Mouse (Mus musculus): ENCODE data around the gene Smchd1. TPM values are rescaled to one million over a fixed set of nuclear protein-coding genes. Genes with fewer than 3 reads are reported as not detected.

The Smchd1 gene
- polyA plus RNA-seq, 1 experiment: 113 TPM

DNA sequence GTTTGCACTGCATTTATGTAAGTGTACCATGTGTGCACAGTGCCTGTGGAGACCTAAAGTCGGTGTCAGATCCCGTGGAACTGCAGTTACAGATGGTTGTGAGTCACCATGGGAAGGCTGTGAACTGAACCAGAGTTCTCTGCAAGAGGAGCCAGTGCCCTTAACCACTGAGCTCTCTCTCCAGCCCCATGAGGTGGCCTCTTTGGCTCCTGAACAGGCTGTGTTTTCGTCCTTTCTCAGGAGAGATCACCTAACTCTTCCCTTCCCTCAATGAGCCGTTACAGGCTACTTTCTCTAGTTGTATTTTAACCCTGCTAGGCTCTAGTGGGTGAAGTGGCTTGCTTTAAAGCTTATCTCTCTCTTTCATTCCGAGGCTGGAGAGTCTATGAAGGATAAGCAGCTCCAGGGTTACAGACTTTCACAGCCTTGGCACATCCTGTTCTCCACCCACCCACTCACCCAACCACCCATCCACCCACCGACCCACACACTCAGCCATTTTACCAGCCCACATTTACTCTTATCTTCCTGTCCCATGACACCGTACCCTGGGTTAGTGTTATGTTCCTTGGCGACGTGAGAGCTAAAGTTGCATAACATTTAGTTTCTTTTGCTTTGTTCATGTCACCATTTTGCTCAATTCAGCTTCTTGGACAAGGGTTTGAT, 15.7 kb upstream of the Smchd1 start:
- no peaks in the 10 kb centered on the region for H3K27me3 ChIP-seq (ENCODE audit: control insufficient read depth, insufficient read depth, low read length, poor library complexity, severe bottlenecking)
- H3K4me3 ChIP-seq (ENCODE audit: low read depth, low read length): no peak overlapping the region
- no peak for TF ChIP-seq POLR2A (IDR thresholded peaks at IDR 0.05; ENCODE audit: insufficient read depth, low read length)
- no peak for TF ChIP-seq CTCF (IDR thresholded peaks at IDR 0.05; ENCODE audit: low read depth, low read length)
- TF ChIP-seq EP300 (IDR thresholded peaks at IDR 0.05; ENCODE audit: insufficient read depth, low read depth, low read length): no peak
- H3K9me3 ChIP-seq (replicated peaks; ENCODE audit: control insufficient read depth, insufficient read depth, low read length, poor library complexity, severe bottlenecking): no peaks in the 10 kb centered on the region
- H3K27ac ChIP-seq (ENCODE audit: insufficient read depth, low read length): no peak overlapping the region
- no peaks in the 10 kb centered on the region for H3K4me1 ChIP-seq (ENCODE audit: control insufficient read depth, insufficient read depth, low read length)
- no peak overlapping the region for H3K9ac ChIP-seq (ENCODE audit: low read depth, poor library complexity, severe bottlenecking)
- no peaks in the 10 kb centered on the region for H3K36me3 ChIP-seq (ENCODE audit: control insufficient read depth, insufficient read depth, low read length, poor library complexity, severe bottlenecking)

DNA sequence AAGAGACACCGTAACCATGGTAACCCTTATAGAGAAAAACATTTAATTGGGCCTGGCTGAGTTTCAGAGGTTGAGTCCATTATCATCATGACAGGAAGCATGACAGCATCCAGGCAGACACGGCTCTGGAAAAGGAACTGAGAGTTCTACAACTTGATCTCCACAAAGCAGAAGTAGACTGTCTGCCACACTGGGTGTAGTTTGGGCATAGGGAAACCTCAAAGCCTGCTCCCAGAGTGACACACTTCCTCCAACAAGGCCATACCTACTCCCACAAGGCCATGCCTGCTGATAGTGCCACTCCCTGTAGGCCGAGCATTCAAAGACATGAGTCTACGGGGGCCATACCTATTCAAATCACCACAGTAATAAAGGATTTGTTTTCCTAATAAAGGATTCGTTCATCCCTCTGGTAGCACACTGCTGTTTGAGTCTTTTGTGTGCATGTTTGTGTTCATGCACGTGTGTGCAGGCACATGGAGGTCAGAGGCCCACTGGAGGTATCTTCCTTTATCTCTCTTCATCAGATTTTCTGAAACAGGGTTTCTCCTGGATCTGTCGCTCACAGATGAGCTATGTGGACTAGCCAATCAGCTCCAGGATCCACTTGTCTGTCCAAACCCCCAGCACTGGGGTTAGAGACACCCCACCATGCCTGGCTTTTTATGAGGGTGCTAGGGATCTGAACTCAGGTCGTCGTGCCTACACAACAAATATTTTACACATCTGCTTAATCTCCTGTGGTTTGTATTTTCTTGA, 14.7 kb upstream of the Smchd1 start:
- H3K4me1 ChIP-seq (ENCODE audit: control insufficient read depth, insufficient read depth, low read length): no peaks in the 10 kb centered on the region
- no peaks in the 10 kb centered on the region for H3K27me3 ChIP-seq (ENCODE audit: control insufficient read depth, insufficient read depth, low read length, poor library complexity, severe bottlenecking)
- H3K27ac ChIP-seq (ENCODE audit: insufficient read depth, low read length): no peak overlapping the region
- H3K36me3 ChIP-seq (ENCODE audit: control insufficient read depth, insufficient read depth, low read length, poor library complexity, severe bottlenecking): no peaks in the 10 kb centered on the region
- TF ChIP-seq CTCF (IDR thresholded peaks at IDR 0.05; ENCODE audit: low read depth, low read length) (no peak), POLR2A (IDR thresholded peaks at IDR 0.05; ENCODE audit: insufficient read depth, low read length) (no peak)
- H3K4me3 ChIP-seq (ENCODE audit: low read depth, low read length): no peak overlapping the region
- H3K9ac ChIP-seq (ENCODE audit: low read depth, poor library complexity, severe bottlenecking): no peak overlapping the region
- H3K9me3 ChIP-seq (replicated peaks; ENCODE audit: control insufficient read depth, insufficient read depth, low read length, poor library complexity, severe bottlenecking): no peaks in the 10 kb centered on the region

- H3K4me3 ChIP-seq (ENCODE audit: low read depth, low read length): no peak overlapping the region
- no peaks in the 10 kb centered on the region for H3K36me3 ChIP-seq (ENCODE audit: control insufficient read depth, insufficient read depth, low read length, poor library complexity, severe bottlenecking)
- no peaks in the 10 kb centered on the region for H3K27me3 ChIP-seq (ENCODE audit: control insufficient read depth, insufficient read depth, low read length, poor library complexity, severe bottlenecking)
- H3K27ac ChIP-seq (ENCODE audit: insufficient read depth, low read length): 0 out of 2 replicates have a peak overlapping the region, but pooled peaks have one; percentile 6
- H3K9me3 ChIP-seq (replicated peaks; ENCODE audit: control insufficient read depth, insufficient read depth, low read length, poor library complexity, severe bottlenecking): no peaks in the 10 kb centered on the region
- H3K4me1 ChIP-seq (ENCODE audit: control insufficient read depth, insufficient read depth, low read length): no peaks in the 10 kb centered on the region
- TF ChIP-seq CTCF (IDR thresholded peaks at IDR 0.05; ENCODE audit: low read depth, low read length): no peak
- H3K9ac ChIP-seq (ENCODE audit: low read depth, poor library complexity, severe bottlenecking): no peak overlapping the region
These were observed 11.2 kb upstream of the Smchd1 start for GRCm38 (mm10) chr17:71486231-71486851.

DNA sequence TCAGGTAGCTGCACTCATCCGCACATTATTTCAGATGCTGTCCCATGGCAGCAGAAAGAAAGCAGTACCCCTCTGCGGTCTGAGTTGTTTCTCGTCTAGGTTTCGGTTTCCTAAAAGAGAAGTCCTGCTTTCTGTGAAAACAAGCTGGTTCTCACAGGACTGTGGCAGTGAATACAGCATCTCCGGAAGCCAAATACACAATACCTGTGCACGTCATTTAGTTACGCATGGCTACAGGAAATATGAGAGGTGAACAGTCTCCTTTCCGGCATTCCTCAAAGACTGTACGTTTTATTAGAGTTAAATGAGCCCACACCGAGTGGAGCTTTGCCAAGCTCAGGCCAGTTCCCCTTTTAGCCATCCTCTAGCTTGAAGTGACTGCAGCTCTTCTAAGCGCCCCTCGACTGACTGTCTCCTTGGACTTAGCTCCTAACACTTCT, 10.7 kb upstream of the Smchd1 start:
- no peak overlapping the region for H3K9ac ChIP-seq (ENCODE audit: low read depth, poor library complexity, severe bottlenecking)
- H3K9me3 ChIP-seq (replicated peaks; ENCODE audit: control insufficient read depth, insufficient read depth, low read length, poor library complexity, severe bottlenecking): no peaks in the 10 kb centered on the region
- no peaks in the 10 kb centered on the region for H3K36me3 ChIP-seq (ENCODE audit: control insufficient read depth, insufficient read depth, low read length, poor library complexity, severe bottlenecking)
- H3K27ac ChIP-seq (ENCODE audit: insufficient read depth, low read length): no peak overlapping the region
- no peak overlapping the region for H3K4me3 ChIP-seq (ENCODE audit: low read depth, low read length)
- TF ChIP-seq POLR2A (IDR thresholded peaks at IDR 0.05; ENCODE audit: insufficient read depth, low read length) (no peak), CTCF (IDR thresholded peaks at IDR 0.05; ENCODE audit: low read depth, low read length) (no peak), EP300 (IDR thresholded peaks at IDR 0.05; ENCODE audit: insufficient read depth, low read depth, low read length) (no peak)
- no peaks in the 10 kb centered on the region for H3K27me3 ChIP-seq (ENCODE audit: control insufficient read depth, insufficient read depth, low read length, poor library complexity, severe bottlenecking)
- no peaks in the 10 kb centered on the region for H3K4me1 ChIP-seq (ENCODE audit: control insufficient read depth, insufficient read depth, low read length)

- Histone ChIP-seq H3K36me3 (ENCODE audit: control insufficient read depth, insufficient read depth, low read length, poor library complexity, severe bottlenecking) (no peaks in the 10 kb centered on the region), H3K9me3 (replicated peaks; ENCODE audit: control insufficient read depth, insufficient read depth, low read length, poor library complexity, severe bottlenecking) (no peaks in the 10 kb centered on the region), H3K9ac (ENCODE audit: low read depth, poor library complexity, severe bottlenecking) (no peak overlapping the region), H3K27me3 (ENCODE audit: control insufficient read depth, insufficient read depth, low read length, poor library complexity, severe bottlenecking) (no peaks in the 10 kb centered on the region), H3K4me3 (ENCODE audit: low read depth, low read length) (no peak overlapping the region), H3K27ac (ENCODE audit: insufficient read depth, low read length) (no peak overlapping the region), H3K4me1 (ENCODE audit: control insufficient read depth, insufficient read depth, low read length) (no peaks in the 10 kb centered on the region)
- no peak for TF ChIP-seq POLR2A (IDR thresholded peaks at IDR 0.05; ENCODE audit: insufficient read depth, low read length)
- TF ChIP-seq CTCF (IDR thresholded peaks at IDR 0.05; ENCODE audit: low read depth, low read length): no peak
- TF ChIP-seq EP300 (IDR thresholded peaks at IDR 0.05; ENCODE audit: insufficient read depth, low read depth, low read length): no peak
These were observed 9.6 kb upstream of the Smchd1 start for GRCm38 (mm10) chr17:71484711-71485110.
